Mouse (Mus musculus) heart, adult 2 months (tissue): ENCODE data around the gene Lrrc8c.

ENCODE experiments used
- CTCF ChIP-seq: fragments of 200-600 bp; IDR thresholded peaks from 2 replicates; pipeline ENCODE4 v1.8.1; 2022; ENCODE audit warnings: antibody characterized with exemption, mild to moderate bottlenecking, moderate library complexity
- EP300 ChIP-seq: fragments of 200-500 bp; IDR thresholded peaks from 2 replicates; pipeline ENCODE4 v1.6.1; 2011; ENCODE audit warnings: low read depth, low read length, control low read depth; ENCODE audit not compliant: insufficient read depth
- POLR2A ChIP-seq: fragments of 200-500 bp; IDR thresholded peaks from 2 replicates; pipeline ENCODE4 v1.6.1; 2011; ENCODE audit warnings: mild to moderate bottlenecking, low read depth, low read length, control low read depth; ENCODE audit not compliant: insufficient read depth

DNA sequence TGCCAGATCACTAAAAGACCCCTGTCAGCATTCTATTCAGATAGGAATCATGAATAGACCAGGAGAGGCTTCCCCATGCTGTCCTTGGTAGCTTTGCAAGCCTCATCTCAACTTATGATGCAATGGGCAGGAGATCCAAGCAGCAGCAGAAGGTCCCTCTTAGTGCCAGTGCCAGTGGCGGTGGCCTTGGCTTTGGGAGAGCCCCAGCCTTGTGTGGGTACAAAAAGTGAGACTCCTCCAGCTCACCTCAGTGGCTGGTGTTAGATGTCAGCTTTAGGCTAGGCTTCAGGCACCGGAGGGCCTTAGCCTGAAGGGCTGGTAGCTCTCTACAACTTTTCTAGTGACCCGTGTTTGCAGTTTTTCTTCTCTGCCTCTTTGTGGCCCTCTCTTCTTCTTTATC lies 18.1 kb upstream of the Lrrc8c start:
- TF ChIP-seq CTCF (no peak), POLR2A (no peak), EP300 (no peak)
